Mouse (Mus musculus): Measurements from ENCODE around the gene Lima1. TPM values are rescaled to one million over a fixed set of nuclear protein-coding genes. Genes with fewer than 3 reads are reported as not detected.

The Lima1 gene
- 10 to 100 TPM; 17.1 to 18.0 TPM for total RNA-seq (2023)

GRCm38 (mm10) chr15:99875334-99875869, at the start of gene Lima1:
Gene Lima1, minus strand, starts transcription at chr15:99875456.

DNA sequence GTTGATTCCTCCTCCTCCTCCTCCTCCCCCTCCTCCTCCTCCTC, 102.6 kb downstream of the Lima1 start, which contains the start of gene Cers5:
Gene Cers5 (minus strand): TSS at position 5 of the 44 bp plus-strand sequence.

Other genes with a start within 250 kb of the Lima1 start
- 10 to 100 TPM; 72.5 to 96.3 TPM for gene Racgap1, start 223.8 kb downstream of the Lima1 start, total RNA-seq (2023)
- not detected for gene Asic1, start 205.1 kb downstream of the Lima1 start, total RNA-seq (2023)
- gene Smarcd1, start 173.3 kb downstream of the Lima1 start, total RNA-seq (2023), result 10 to 100 TPM; 17.8 to 24.4 TPM
- 1 to 10 TPM in 1 of 2 experiments, not detected in 1; 3.2 TPM for gene Gm17349, start 170.0 kb downstream of the Lima1 start, total RNA-seq (2023)
- gene Gpd1, start 157.9 kb downstream of the Lima1 start, total RNA-seq (2023), result under 1 TPM in 1 of 2 experiments, not detected in 1; 0.16 TPM
- 10 to 100 TPM; 39.8 to 49.0 TPM for gene Cox14, start 149.8 kb downstream of the Lima1 start, total RNA-seq (2023)
- gene Cers5, start 102.6 kb downstream of the Lima1 start, total RNA-seq (2023), result 10 to 100 TPM; 25.6 to 36.2 TPM
- gene Fam186a, start 91.6 kb upstream of the Lima1 start, total RNA-seq (2023), result not detected
- 10 to 100 TPM; 37.1 to 42.9 TPM for gene Larp4, start 94.6 kb upstream of the Lima1 start, total RNA-seq (2023)
- gene Dip2b, start 163.2 kb upstream of the Lima1 start, total RNA-seq (2023), result 10 to 100 TPM; 30.1 to 30.4 TPM

All from neutrophil, adult 59 days (primary cell).